Mouse (Mus musculus) heart, postnatal 0 days (tissue): Measurements from ENCODE around the gene 4930432K21Rik.

ENCODE experiments used
- CTCF ChIP-seq: IDR thresholded peaks from 2 replicates; pipeline ENCODE4 v1.5.1; 2016; ENCODE audit warnings: antibody characterized with exemption, control low read depth, low read depth
- EP300 ChIP-seq: IDR thresholded peaks from 2 replicates; pipeline ENCODE4 v1.6.1; 2016; ENCODE audit warnings: antibody characterized with exemption, low read depth

DNA sequence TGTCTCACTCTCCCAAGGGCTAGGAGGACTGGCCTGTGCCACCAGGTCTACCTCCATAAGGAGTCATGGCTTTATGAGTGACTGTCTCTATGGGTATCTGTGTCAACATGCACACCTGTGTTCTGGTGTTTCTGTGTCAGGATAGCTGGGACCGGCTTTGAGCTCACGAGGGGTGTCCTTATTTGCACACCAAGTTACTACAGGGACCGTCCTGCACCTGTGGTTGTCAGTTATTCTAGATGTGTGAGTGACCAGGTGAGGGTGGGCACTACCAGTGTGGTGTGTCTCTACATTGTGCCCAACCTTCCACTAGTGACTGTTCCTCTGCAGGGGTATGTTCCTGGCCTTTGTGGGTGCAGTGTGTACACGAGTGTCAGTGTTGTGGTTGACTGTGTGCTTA lies 35.0 kb downstream of the 4930432K21Rik start:
- TF ChIP-seq CTCF = no peak
- TF ChIP-seq EP300 = no peak
